Comparison of ENCODE assay signal across 27 mouse cellular contexts in genomic region chr12:106211488-106211887, GRCm38 (mm10).
"Had no signal": no experiment of that assay in that cellular context is flagged by ENCODE, and none has a peak within 500 bp of the region (broad histone marks: within the 10 kb centered on the region; RNA-seq: fewer than 3 reads in every experiment).

No protein-coding gene starts in this region.

- H3K4me3 ChIP-seq: embryonic facial prominence, embryonic 10.5 days; embryonic facial prominence, embryonic 12.5 days; embryonic facial prominence, embryonic 13.5 days; embryonic facial prominence, embryonic 15.5 days; erythroblast, embryonic 14.5 days; forebrain, embryonic 10.5 days; forebrain, embryonic 12.5 days; forebrain, embryonic 13.5 days; forebrain, embryonic 15.5 days; gastrocnemius, adult 2 months; heart, adult 2 months had no signal

- H3K36me3 ChIP-seq: embryonic facial prominence, embryonic 10.5 days; embryonic facial prominence, embryonic 12.5 days; embryonic facial prominence, embryonic 13.5 days; embryonic facial prominence, embryonic 15.5 days; forebrain, embryonic 10.5 days; forebrain, embryonic 12.5 days; forebrain, embryonic 15.5 days had no signal

- DNase-seq: cerebellum, adult 9-10 months; cerebellum, adult 9-11 months; cerebellum, postnatal 10 days; cerebellum, postnatal 14 days; cerebellum, postnatal 25 days; cerebellum, postnatal 36 days; embryo, embryonic 11 days; forebrain, postnatal 0 days; gastrocnemius, adult 2 months; gastrocnemius, postnatal 10 days; gastrocnemius, postnatal 14 days; gastrocnemius, postnatal 25 days; gastrocnemius, postnatal 36 days; heart, adult 11 months; heart, adult 18-20 months; heart, adult 2 months had no signal

- H3K9ac ChIP-seq: embryonic facial prominence, embryonic 12.5 days; embryonic facial prominence, embryonic 13.5 days; embryonic facial prominence, embryonic 15.5 days; forebrain, embryonic 12.5 days; forebrain, embryonic 13.5 days; forebrain, embryonic 15.5 days; forebrain, postnatal 0 days had no signal

- H3K4me2 ChIP-seq: embryonic facial prominence, embryonic 12.5 days; embryonic facial prominence, embryonic 13.5 days; embryonic facial prominence, embryonic 15.5 days; forebrain, embryonic 12.5 days; forebrain, embryonic 13.5 days; forebrain, embryonic 15.5 days had no signal

- H3K9me3 ChIP-seq: embryonic facial prominence, embryonic 10.5 days; embryonic facial prominence, embryonic 12.5 days; embryonic facial prominence, embryonic 13.5 days; embryonic facial prominence, embryonic 15.5 days; forebrain, embryonic 10.5 days; forebrain, embryonic 12.5 days; forebrain, embryonic 13.5 days; forebrain, embryonic 15.5 days had no signal

- ATAC-seq: forebrain, embryonic 13.5 days; forebrain, embryonic 14.5 days; forebrain, embryonic 15.5 days; forebrain, embryonic 16.5 days; forebrain, postnatal 0 days had no signal

- H3K27ac ChIP-seq: embryonic facial prominence, embryonic 10.5 days; embryonic facial prominence, embryonic 12.5 days; embryonic facial prominence, embryonic 13.5 days; embryonic facial prominence, embryonic 15.5 days; forebrain, embryonic 10.5 days; forebrain, embryonic 12.5 days; forebrain, embryonic 13.5 days; forebrain, embryonic 15.5 days; gastrocnemius, adult 2 months; heart, adult 2 months had no signal

- H3K27me3 ChIP-seq: embryonic facial prominence, embryonic 12.5 days; embryonic facial prominence, embryonic 13.5 days; embryonic facial prominence, embryonic 15.5 days; forebrain, embryonic 12.5 days; forebrain, embryonic 13.5 days; forebrain, embryonic 15.5 days had no signal

- H3K4me1 ChIP-seq: embryonic facial prominence, embryonic 12.5 days; embryonic facial prominence, embryonic 15.5 days; forebrain, embryonic 12.5 days; forebrain, embryonic 13.5 days; forebrain, embryonic 15.5 days had no signal
